Mouse (Mus musculus): ENCODE measurements at regions not wholly inside any gene's neighbourhood (a gene's known extent, or its start where the extent isn't known, plus 50 kb on each side); places are given as distances from the start of the nearest gene placed in this dataset.

GRCm38 (mm10) chr8:11942892-11943332 is 102.6 kb downstream of the Tex29 start:
- H3ac ChIP-seq (ENCODE audit: control insufficient read depth, insufficient read length) = no peak overlapping the region
- no peak for TF ChIP-seq TCF12 (IDR thresholded peaks at IDR 0.05; ENCODE audit: insufficient read depth, poor library complexity, severe bottlenecking)
- TF ChIP-seq CEBPB (IDR thresholded peaks at IDR 0.05; ENCODE audit: insufficient read depth, poor library complexity, severe bottlenecking) = no peak
- TF ChIP-seq SRF (IDR thresholded peaks at IDR 0.05; ENCODE audit: control insufficient read depth, insufficient read length, low read depth) = no peak
- no peak for TF ChIP-seq REST (IDR thresholded peaks at IDR 0.05; ENCODE audit: insufficient read depth, insufficient read length)
- no peak for TF ChIP-seq MYOG (IDR thresholded peaks at IDR 0.05; ENCODE audit: control insufficient read depth in 1 of 3, insufficient read depth in 1 of 3, insufficient read length in 2 of 3, low read depth in 2 of 3)
- TF ChIP-seq POLR2AphosphoS2 (IDR thresholded peaks at IDR 0.05; ENCODE audit: insufficient read length, low read depth) = no peak
- TF ChIP-seq USF1 (IDR thresholded peaks at IDR 0.05; ENCODE audit: low read depth) = no peak
- TF ChIP-seq TCF3 (IDR thresholded peaks at IDR 0.05; ENCODE audit: insufficient read length, low read depth) = no peak
- TF ChIP-seq POLR2A (IDR thresholded peaks at IDR 0.05; ENCODE audit: insufficient read length, low read depth) = no peak
- no peak for TF ChIP-seq MAX (IDR thresholded peaks at IDR 0.05; ENCODE audit: low read depth)
- TF ChIP-seq E2F4 (IDR thresholded peaks at IDR 0.05; ENCODE audit: insufficient read depth) = no peak
- TF ChIP-seq MYOD1 (IDR thresholded peaks at IDR 0.05; ENCODE audit: control insufficient read depth in 1 of 3, insufficient read length in 2 of 3, low read depth in 2 of 3) = no peak
- H3K27me3 ChIP-seq (ENCODE audit: control insufficient read depth, insufficient read depth, insufficient read length) = peaks cover 5% of the 10 kb centered on the region
- H3K4me2 ChIP-seq (ENCODE audit: low read depth) = no peak overlapping the region
- H3K4me3 ChIP-seq = no peak overlapping the region
- no peaks in the 10 kb centered on the region for H3K79me2 ChIP-seq (ENCODE audit: control insufficient read depth, insufficient read depth)
- H3K36me3 ChIP-seq (ENCODE audit: control insufficient read depth, insufficient read depth) = no peaks in the 10 kb centered on the region

- Histone ChIP-seq H3K79me2 (ENCODE audit: control insufficient read depth, insufficient read depth) (no peaks in the 10 kb centered on the region), H3K4me2 (ENCODE audit: low read depth) (no peak overlapping the region), H3ac (ENCODE audit: control insufficient read depth, insufficient read length) (no peak overlapping the region), H3K4me3 (no peak overlapping the region), H3K36me3 (ENCODE audit: control insufficient read depth, insufficient read depth) (no peaks in the 10 kb centered on the region), H3K27me3 (ENCODE audit: control insufficient read depth, insufficient read depth, insufficient read length) (no peaks in the 10 kb centered on the region)
- TF ChIP-seq POLR2A (IDR thresholded peaks at IDR 0.05; ENCODE audit: insufficient read length, low read depth) (no peak), POLR2AphosphoS2 (IDR thresholded peaks at IDR 0.05; ENCODE audit: insufficient read length, low read depth) (no peak), MAX (IDR thresholded peaks at IDR 0.05; ENCODE audit: low read depth) (no peak), TCF12 (IDR thresholded peaks at IDR 0.05; ENCODE audit: insufficient read depth, poor library complexity, severe bottlenecking) (no peak)
Observed at GRCm38 (mm10) chr8:11947766-11948165, 107.5 kb downstream of the Tex29 start.

DNA sequence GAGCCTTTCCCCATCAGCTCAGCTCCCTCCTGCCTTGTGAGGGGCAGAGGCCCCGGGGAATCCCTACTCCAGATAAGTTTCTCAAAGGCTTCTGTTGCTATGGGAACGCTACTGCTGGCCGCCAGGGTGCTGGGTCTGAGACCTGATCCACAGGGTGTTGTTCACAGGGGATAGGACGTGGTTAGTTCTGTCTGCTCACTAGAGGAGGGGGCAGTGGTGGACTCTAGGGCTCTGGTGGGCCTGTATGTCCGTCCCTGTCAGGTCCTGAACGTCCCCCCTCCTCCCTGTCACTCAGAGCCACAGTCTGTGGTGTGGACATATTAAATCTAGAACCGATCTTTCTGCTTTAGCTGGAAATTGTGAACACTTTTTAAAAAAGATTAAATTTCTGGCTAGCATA is 116.0 kb downstream of the Tex29 start:
- no peaks in the 10 kb centered on the region for H3K36me3 ChIP-seq (ENCODE audit: control insufficient read depth, insufficient read depth)
- TF ChIP-seq TCF3 (IDR thresholded peaks at IDR 0.05; ENCODE audit: insufficient read length, low read depth) (no peak), USF1 (IDR thresholded peaks at IDR 0.05; ENCODE audit: low read depth) (no peak), CEBPB (IDR thresholded peaks at IDR 0.05; ENCODE audit: insufficient read depth, poor library complexity, severe bottlenecking) (no peak), SRF (IDR thresholded peaks at IDR 0.05; ENCODE audit: control insufficient read depth, insufficient read length, low read depth) (no peak), TCF12 (IDR thresholded peaks at IDR 0.05; ENCODE audit: insufficient read depth, poor library complexity, severe bottlenecking) (no peak), REST (IDR thresholded peaks at IDR 0.05; ENCODE audit: insufficient read depth, insufficient read length) (no peak), MYOD1 (IDR thresholded peaks at IDR 0.05; ENCODE audit: control insufficient read depth in 1 of 3, insufficient read length in 2 of 3, low read depth in 2 of 3) (no peak), MAX (IDR thresholded peaks at IDR 0.05; ENCODE audit: low read depth) (no peak), POLR2A (IDR thresholded peaks at IDR 0.05; ENCODE audit: insufficient read length, low read depth) (no peak), MYOG (IDR thresholded peaks at IDR 0.05; ENCODE audit: control insufficient read depth in 1 of 3, insufficient read depth in 1 of 3, insufficient read length in 2 of 3, low read depth in 2 of 3) (no peak), E2F4 (IDR thresholded peaks at IDR 0.05; ENCODE audit: insufficient read depth) (no peak)
- no peaks in the 10 kb centered on the region for H3K79me2 ChIP-seq (ENCODE audit: control insufficient read depth, insufficient read depth)
- no peak overlapping the region for H3K4me3 ChIP-seq
- H3K4me2 ChIP-seq (ENCODE audit: low read depth) = no peak overlapping the region
- no peak overlapping the region for H3ac ChIP-seq (ENCODE audit: control insufficient read depth, insufficient read length)
- H3K27me3 ChIP-seq (ENCODE audit: control insufficient read depth, insufficient read depth, insufficient read length) = no peaks in the 10 kb centered on the region

GRCm38 (mm10) chr8:11957046-11957783 is 116.9 kb downstream of the Tex29 start:
- Histone ChIP-seq H3K36me3 (ENCODE audit: control insufficient read depth, insufficient read depth) (no peaks in the 10 kb centered on the region), H3K4me3 (no peak overlapping the region), H3K27me3 (ENCODE audit: control insufficient read depth, insufficient read depth, insufficient read length) (no peaks in the 10 kb centered on the region), H3K79me2 (ENCODE audit: control insufficient read depth, insufficient read depth) (no peaks in the 10 kb centered on the region), H3ac (ENCODE audit: control insufficient read depth, insufficient read length) (no peak overlapping the region), H3K4me2 (ENCODE audit: low read depth) (no peak overlapping the region)
- no peak for TF ChIP-seq TCF3 (IDR thresholded peaks at IDR 0.05; ENCODE audit: insufficient read length, low read depth)
- TF ChIP-seq MYOG (IDR thresholded peaks at IDR 0.05; ENCODE audit: control insufficient read depth in 1 of 3, insufficient read depth in 1 of 3, insufficient read length in 2 of 3, low read depth in 2 of 3) = no peak
- TF ChIP-seq MAX (IDR thresholded peaks at IDR 0.05; ENCODE audit: low read depth) = no peak
- no peak for TF ChIP-seq TCF12 (IDR thresholded peaks at IDR 0.05; ENCODE audit: insufficient read depth, poor library complexity, severe bottlenecking)
- TF ChIP-seq CEBPB (IDR thresholded peaks at IDR 0.05; ENCODE audit: insufficient read depth, poor library complexity, severe bottlenecking) = no peak
- TF ChIP-seq POLR2A (IDR thresholded peaks at IDR 0.05; ENCODE audit: insufficient read length, low read depth) = no peak
- no peak for TF ChIP-seq E2F4 (IDR thresholded peaks at IDR 0.05; ENCODE audit: insufficient read depth)
- no peak for TF ChIP-seq USF1 (IDR thresholded peaks at IDR 0.05; ENCODE audit: low read depth)
- no peak for TF ChIP-seq REST (IDR thresholded peaks at IDR 0.05; ENCODE audit: insufficient read depth, insufficient read length)
- no peak for TF ChIP-seq SRF (IDR thresholded peaks at IDR 0.05; ENCODE audit: control insufficient read depth, insufficient read length, low read depth)
- TF ChIP-seq POLR2AphosphoS2 (IDR thresholded peaks at IDR 0.05; ENCODE audit: insufficient read length, low read depth) = no peak
- TF ChIP-seq MYOD1 (IDR thresholded peaks at IDR 0.05; ENCODE audit: control insufficient read depth in 1 of 3, insufficient read length in 2 of 3, low read depth in 2 of 3) = no peak
